Mouse (Mus musculus): Measurements from ENCODE around the gene Ppp6r3.

Gene Ppp6r3

DNA sequence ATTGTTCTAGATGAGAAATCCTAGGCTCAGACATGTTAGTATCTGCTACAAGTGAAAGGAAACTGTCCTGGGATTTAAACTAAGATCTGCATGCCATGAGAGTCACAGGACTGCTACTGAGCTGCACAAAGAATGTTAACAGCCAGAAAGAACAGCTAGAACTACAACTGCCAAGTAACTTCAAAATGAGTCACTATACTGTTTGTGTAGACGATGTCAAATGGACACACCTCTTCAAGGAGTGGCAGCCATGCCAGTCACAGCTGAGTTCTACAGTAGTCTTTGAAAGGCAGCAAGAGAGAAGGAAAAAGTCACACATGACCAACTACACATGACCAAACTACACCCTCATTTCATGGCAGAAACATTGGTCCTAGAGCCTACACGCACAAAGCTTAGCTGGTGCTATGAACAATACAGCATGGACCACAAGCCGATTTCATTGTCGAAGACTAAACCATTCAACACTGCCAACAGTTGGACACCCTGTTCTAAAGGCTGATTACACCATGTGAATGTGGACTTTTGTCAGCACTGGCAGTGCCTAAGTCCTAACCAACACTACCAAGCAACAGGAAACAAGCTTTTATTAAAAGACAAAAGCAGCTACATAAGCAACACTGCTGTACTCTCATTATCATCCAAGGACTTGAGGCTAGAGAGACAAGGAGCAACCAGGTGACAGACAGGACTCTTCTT is 55.9 kb downstream of the Ppp6r3 start:
- DNase-seq (ENCODE audit: low spot score) = no peak

DNA sequence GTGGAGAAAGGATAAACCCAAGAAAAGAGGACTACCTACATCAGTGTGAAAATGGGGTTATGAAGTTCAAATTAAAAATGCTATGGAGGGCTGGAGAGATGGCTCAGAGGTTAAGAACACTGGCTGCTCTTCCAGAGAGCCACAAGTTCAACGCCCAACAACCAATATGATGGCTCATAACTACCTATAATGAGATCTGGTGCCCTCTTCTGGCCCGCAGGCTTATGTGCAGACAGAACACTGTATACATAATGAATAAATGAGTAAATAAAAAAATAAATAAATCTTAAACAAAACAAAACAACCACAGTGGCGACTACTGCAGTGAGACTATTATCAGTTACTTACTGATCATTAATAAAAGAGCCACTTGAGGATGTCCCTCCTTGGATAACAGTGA is 78.3 kb downstream of the Ppp6r3 start:
- no peak for DNase-seq (ENCODE audit: low spot score)

GRCm38 (mm10) chr19:3489826-3490225 is 85.7 kb downstream of the Ppp6r3 start:
- DNase-seq (ENCODE audit: low spot score) = no peak

DNA sequence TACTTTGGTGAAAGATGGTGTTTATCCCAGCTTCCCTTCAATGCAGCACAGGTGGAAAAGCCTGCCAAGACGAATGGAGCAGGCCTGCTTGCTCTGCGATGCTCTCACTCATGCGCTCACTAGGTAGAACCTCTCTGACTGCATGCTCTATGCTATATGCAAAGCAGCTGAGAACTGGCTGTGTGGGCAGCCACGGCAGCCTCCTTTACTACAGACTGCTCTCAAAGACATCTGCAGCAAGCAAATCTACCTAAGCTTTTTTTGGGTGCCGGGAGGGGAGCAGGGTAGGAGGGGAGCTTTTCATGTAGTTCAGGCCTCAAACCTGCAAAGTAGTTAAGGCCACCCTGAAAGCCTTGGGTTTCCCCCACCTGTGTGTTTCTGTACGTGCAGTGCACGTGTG is 92.7 kb downstream of the Ppp6r3 start:
- DNase-seq (ENCODE audit: low spot score) = no peak

GRCm38 (mm10) chr19:3480101-3480500 is 95.4 kb downstream of the Ppp6r3 start:
- no peak for DNase-seq (ENCODE audit: low spot score)

GRCm38 (mm10) chr19:3476996-3477395 is 98.6 kb downstream of the Ppp6r3 start:
- DNase-seq (ENCODE audit: low spot score) = no peak

GRCm38 (mm10) chr19:3471218-3471617 is 104.3 kb downstream of the Ppp6r3 start:
- DNase-seq (ENCODE audit: low spot score) = no peak

DNA sequence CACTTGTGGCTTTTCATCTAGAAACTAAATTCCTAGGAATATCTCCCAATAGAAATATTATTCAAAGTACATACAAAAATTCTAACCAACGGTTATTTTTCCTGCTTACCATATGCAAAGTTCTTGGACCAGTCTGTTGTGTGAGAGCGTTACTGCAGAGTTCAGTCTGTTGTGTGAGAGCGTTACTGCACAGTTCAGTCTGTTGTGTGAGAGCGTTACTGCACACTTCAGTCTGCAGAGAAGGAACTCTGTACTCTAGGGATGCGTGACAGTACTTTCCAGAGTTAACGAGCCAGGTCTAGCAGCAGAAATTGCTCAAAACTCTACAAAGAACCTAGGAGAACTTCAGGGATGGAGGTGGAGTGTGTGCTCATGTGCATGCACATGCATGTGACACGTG is 108.0 kb downstream of the Ppp6r3 start:
- no peak for DNase-seq (ENCODE audit: low spot score)

- DNase-seq (ENCODE audit: low spot score) = no peak
Observed at GRCm38 (mm10) chr19:3459986-3460385, 115.6 kb downstream of the Ppp6r3 start.

- no peak for DNase-seq (ENCODE audit: low spot score)
Observed at GRCm38 (mm10) chr19:3458331-3459099, 117.0 kb downstream of the Ppp6r3 start.

GRCm38 (mm10) chr19:3457700-3458099 is 117.8 kb downstream of the Ppp6r3 start:
- peak; percentile 35 for DNase-seq (ENCODE audit: low spot score)

- DNase-seq (ENCODE audit: low spot score) = no peak
Observed at GRCm38 (mm10) chr19:3451649-3452048, 123.9 kb downstream of the Ppp6r3 start.

DNA sequence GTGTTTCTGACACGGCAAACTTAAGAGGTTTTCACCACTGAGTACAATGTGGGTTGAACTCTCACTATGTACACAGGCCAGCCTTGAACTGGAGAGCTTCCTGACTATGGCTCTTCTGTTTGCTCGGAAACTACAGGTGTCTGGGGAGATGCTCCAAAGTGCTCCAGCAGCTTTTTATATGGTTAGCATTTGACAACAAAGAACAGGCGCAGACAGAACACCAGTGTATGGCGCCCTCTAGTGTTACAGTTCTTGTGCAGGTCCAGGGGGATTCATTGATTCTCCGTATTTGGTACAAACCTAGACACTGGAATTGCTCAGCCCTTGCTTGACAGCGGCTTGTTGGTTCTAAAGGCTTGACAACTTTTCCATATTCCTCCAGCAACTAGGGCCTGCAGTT is 124.4 kb downstream of the Ppp6r3 start:
- peak; percentile 36 for DNase-seq (ENCODE audit: low spot score)

DNA sequence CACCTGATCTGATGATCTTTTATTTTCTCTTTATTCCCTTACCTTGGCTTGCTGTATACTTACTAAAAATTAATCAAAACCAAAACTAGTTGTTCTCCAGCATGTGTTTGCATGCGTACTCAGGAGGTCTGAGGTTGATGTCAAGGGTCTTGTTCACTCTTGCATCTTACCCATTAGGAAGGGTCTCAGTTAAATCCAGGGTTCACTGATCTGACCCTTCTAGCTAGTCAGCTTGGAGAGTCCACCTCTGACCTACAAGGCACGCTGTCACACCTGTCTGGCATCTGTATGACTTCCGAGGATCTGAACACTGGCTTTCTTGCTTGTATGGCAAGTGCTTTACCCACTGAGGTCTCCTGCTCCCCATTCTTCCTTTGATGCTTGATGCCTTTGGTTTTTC is 124.8 kb downstream of the Ppp6r3 start:
- DNase-seq (ENCODE audit: low spot score) = no peak

- no peak for DNase-seq (ENCODE audit: low spot score)
Observed at GRCm38 (mm10) chr19:3449248-3449647, 126.3 kb downstream of the Ppp6r3 start.

- no peak for DNase-seq (ENCODE audit: low spot score)
Observed at GRCm38 (mm10) chr19:3447348-3447747, 128.2 kb downstream of the Ppp6r3 start.

- DNase-seq (ENCODE audit: low spot score) = no peak
Observed at GRCm38 (mm10) chr19:3441092-3441491, 134.5 kb downstream of the Ppp6r3 start.

DNA sequence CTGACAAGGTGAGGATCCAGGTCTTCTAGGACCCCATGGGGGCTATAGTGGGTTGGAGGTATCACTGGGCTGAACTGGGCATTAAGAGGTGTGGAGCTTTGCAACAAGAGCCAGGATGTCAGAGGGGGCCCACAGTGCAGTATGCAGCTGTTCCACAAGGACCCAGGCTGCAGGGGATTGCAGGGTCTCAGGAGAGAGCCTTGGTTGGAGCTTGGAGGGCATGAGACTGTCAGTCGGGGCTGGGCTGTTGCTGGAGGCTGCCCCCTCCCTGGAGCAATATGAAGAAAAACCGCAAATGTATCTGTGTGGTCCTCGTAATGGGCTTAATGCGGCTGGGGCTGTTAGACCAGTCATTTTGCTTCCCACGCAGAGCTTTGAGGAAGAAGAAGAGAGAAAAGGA is 134.9 kb downstream of the Ppp6r3 start:
- no peak for DNase-seq (ENCODE audit: low spot score)

DNA sequence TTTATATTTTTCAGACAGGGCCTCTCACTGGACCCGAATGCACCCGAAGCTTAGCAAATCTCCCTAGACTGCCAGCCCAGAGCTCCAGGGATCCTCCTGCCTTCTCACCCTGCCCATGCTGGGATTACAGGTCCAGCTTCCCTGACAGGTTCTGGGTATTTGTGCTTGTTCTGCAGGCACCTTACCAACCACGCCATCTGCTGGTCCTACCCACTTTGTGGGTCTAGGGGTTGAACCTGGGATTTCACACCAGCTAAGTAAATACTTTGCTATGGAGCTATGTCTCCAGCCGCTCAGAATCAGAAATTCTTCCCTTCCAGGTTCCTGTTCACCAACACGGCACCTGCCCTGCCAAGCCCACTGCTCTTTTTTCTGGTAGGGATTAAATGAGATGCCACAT is 137.6 kb downstream of the Ppp6r3 start:
- DNase-seq (ENCODE audit: low spot score) = no peak

DNA sequence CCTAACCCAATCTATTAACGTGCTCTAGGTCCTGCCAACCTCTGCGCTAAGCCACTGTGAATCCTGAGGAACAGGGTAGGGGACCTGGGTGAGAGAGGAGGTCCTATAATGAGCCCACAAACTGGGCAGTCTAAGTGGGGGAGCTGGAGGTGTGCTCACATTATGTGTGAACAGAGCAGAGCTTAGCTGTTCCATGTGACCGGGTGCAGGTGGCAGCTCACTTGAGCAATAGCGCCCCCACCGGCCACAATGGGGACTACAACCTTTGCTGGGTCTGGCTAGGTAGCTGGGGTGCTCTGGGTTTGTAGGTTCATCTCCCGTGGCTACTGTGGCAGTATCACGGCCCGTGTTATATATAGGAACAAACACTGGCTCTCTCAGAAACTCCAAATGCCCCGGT is 138.7 kb downstream of the Ppp6r3 start:
- peak; percentile 60 for DNase-seq (ENCODE audit: low spot score)

- DNase-seq (ENCODE audit: low spot score) = no peak
Observed at GRCm38 (mm10) chr19:3435824-3436223, 139.7 kb downstream of the Ppp6r3 start.

DNA sequence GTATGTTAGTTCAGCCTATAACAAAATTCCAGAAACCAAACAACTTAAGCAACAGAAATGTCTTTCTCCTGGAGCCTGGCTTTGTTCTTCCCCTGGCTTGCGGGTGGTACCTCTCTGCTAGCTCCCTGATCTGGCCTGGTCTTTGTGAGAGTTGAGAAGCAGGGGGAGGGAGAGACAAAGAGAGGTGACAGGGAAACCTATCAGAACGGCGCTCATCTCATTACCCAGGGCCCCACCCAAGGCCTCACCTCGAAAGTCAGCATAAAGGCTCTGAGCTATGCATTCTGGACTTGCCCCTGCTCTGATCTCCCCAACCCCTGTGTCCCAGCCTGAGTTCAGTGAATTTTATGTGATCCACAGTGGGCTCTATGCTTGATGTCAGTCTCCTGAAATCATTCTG is 140.9 kb downstream of the Ppp6r3 start:
- no peak for DNase-seq (ENCODE audit: low spot score)

GRCm38 (mm10) chr19:3434124-3434523 is 141.4 kb downstream of the Ppp6r3 start:
- DNase-seq (ENCODE audit: low spot score) = no peak

GRCm38 (mm10) chr19:3431969-3432368 is 143.6 kb downstream of the Ppp6r3 start:
- DNase-seq (ENCODE audit: low spot score) = no peak
